Mouse (Mus musculus) liver, embryonic 13.5 days (tissue): ENCODE measurements at regions not wholly inside any gene's neighbourhood (a gene's known extent, or its start where the extent isn't known, plus 50 kb on each side); places are given as distances from the start of the nearest gene placed in this dataset.

Experiments
- ATAC-seq: fragments of 200-750 bp; cut with Nextera tagmentation; 2 replicates; pipeline ENCODE4 v1.8.0; 2017; ENCODE audit warnings: low read depth, mild to moderate bottlenecking, moderate number of reproducible peaks, moderate library complexity
- DNase-seq: peaks from one replicate; pipeline ENCODE4 v3.0.0; 2022
- H3K27ac ChIP-seq: fragments of 300-500 bp; sonication (generic); 2 replicates; pipeline ENCODE4 v1.5.1; 2015; ENCODE audit warnings: moderate library complexity, mild to moderate bottlenecking, inconsistent platforms
- H3K27me3 ChIP-seq: fragments of 300-500 bp; sonication (generic); 2 replicates; pipeline ENCODE4 v1.6.1; 2015; ENCODE audit warnings: mild to moderate bottlenecking, inconsistent platforms
- H3K36me3 ChIP-seq: fragments of 300-500 bp; sonication (generic); 2 replicates; pipeline ENCODE4 v1.6.1; 2015; ENCODE audit warnings: mild to moderate bottlenecking, inconsistent platforms
- H3K4me1 ChIP-seq: fragments of 300-500 bp; sonication (generic); replicated peaks from 2 replicates; pipeline ENCODE4 v1.6.1; 2015; ENCODE audit warnings: inconsistent platforms
- H3K4me2 ChIP-seq: fragments of 300-500 bp; sonication (generic); 2 replicates; pipeline ENCODE4 v1.6.1; 2015; ENCODE audit warnings: inconsistent platforms, mild to moderate bottlenecking, moderate library complexity
- H3K4me3 ChIP-seq: fragments of 300-500 bp; sonication (generic); replicated peaks from 2 replicates; pipeline ENCODE4 v1.5.1; 2015; ENCODE audit warnings: mild to moderate bottlenecking, inconsistent platforms
- H3K9ac ChIP-seq: fragments of 300-500 bp; sonication (generic); 2 replicates; pipeline ENCODE4 v1.6.1; 2015; ENCODE audit warnings: mild to moderate bottlenecking, inconsistent platforms
- H3K9me3 ChIP-seq: fragments of 300-500 bp; sonication (generic); replicated peaks from 2 replicates; pipeline ENCODE4 v1.6.1; 2016; ENCODE audit warnings: inconsistent platforms
- WGBS: fragments of 180-500 bp; shearing (Covaris S2); methylation state at CpG from one replicate; pipeline ENCODE4 v1.1.7; 2015; ENCODE audit not compliant: insufficient replicate concordance; 5-methylcytosine and 5-hydroxymethylcytosine counted together

GRCm38 (mm10) chr3:149408858-149409257 is 418.5 kb upstream of the Adgrl2 start:
- no peaks in the 10 kb centered on the region for H3K9me3 ChIP-seq
- no peaks in the 10 kb centered on the region for H3K27me3 ChIP-seq
- H3K27ac ChIP-seq = no peak overlapping the region
- H3K4me1 ChIP-seq = no peaks in the 10 kb centered on the region
- no peak overlapping the region for H3K4me3 ChIP-seq
- H3K9ac ChIP-seq = no peak overlapping the region
- no peaks in the 10 kb centered on the region for H3K36me3 ChIP-seq
- H3K4me2 ChIP-seq = no peak overlapping the region
- ATAC-seq (no peak), DNase-seq (no peak)
- 69% methylated on average over 3 of the region's 3 CpGs for WGBS

- no peaks in the 10 kb centered on the region for H3K27me3 ChIP-seq
- H3K4me1 ChIP-seq = no peaks in the 10 kb centered on the region
- no peak overlapping the region for H3K4me3 ChIP-seq
- H3K9ac ChIP-seq = no peak overlapping the region
- WGBS = 70% methylated on average over 3 of the region's 3 CpGs
- no peak overlapping the region for H3K27ac ChIP-seq
- DNase-seq = no peak
- no peaks in the 10 kb centered on the region for H3K9me3 ChIP-seq
- no peak overlapping the region for H3K4me2 ChIP-seq
- no peak for ATAC-seq
- no peaks in the 10 kb centered on the region for H3K36me3 ChIP-seq
These were observed 415.5 kb upstream of the Adgrl2 start for GRCm38 (mm10) chr3:149405872-149406271.

- Histone ChIP-seq H3K4me1 (no peaks in the 10 kb centered on the region), H3K9ac (no peak overlapping the region), H3K36me3 (no peaks in the 10 kb centered on the region), H3K9me3 (no peaks in the 10 kb centered on the region), H3K27ac (no peak overlapping the region), H3K4me3 (no peak overlapping the region), H3K4me2 (no peak overlapping the region), H3K27me3 (no peaks in the 10 kb centered on the region)
- 85% methylated on average over 14 of the region's 14 CpGs for WGBS
- DNase-seq (no peak), ATAC-seq (no peak)
These were observed 414.3 kb upstream of the Adgrl2 start for GRCm38 (mm10) chr3:149404691-149405090.

- no peaks in the 10 kb centered on the region for H3K27me3 ChIP-seq
- no peak overlapping the region for H3K9ac ChIP-seq
- WGBS = 68% methylated on average over 9 of the region's 9 CpGs
- H3K4me1 ChIP-seq = no peaks in the 10 kb centered on the region
- H3K36me3 ChIP-seq = no peaks in the 10 kb centered on the region
- DNase-seq (no peak), ATAC-seq (no peak)
- H3K9me3 ChIP-seq = no peaks in the 10 kb centered on the region
- no peak overlapping the region for H3K27ac ChIP-seq
- H3K4me3 ChIP-seq = no peak overlapping the region
- no peak overlapping the region for H3K4me2 ChIP-seq
These were observed 412.1 kb upstream of the Adgrl2 start for GRCm38 (mm10) chr3:149402496-149402895.

- 26% methylated on average over 4 of the region's 4 CpGs for WGBS
- H3K27ac ChIP-seq = no peak overlapping the region
- H3K9ac ChIP-seq = no peak overlapping the region
- H3K36me3 ChIP-seq = no peaks in the 10 kb centered on the region
- H3K4me2 ChIP-seq = no peak overlapping the region
- no peaks in the 10 kb centered on the region for H3K4me1 ChIP-seq
- H3K4me3 ChIP-seq = no peak overlapping the region
- H3K27me3 ChIP-seq = no peaks in the 10 kb centered on the region
- no peaks in the 10 kb centered on the region for H3K9me3 ChIP-seq
- no peak for DNase-seq
- no peak for ATAC-seq
These were observed 404.7 kb upstream of the Adgrl2 start for GRCm38 (mm10) chr3:149395082-149395481.

GRCm38 (mm10) chr3:149393317-149394172 is 403.2 kb upstream of the Adgrl2 start:
- no peak for ATAC-seq

GRCm38 (mm10) chr3:149392164-149392563 is 401.8 kb upstream of the Adgrl2 start:
- no peak for ATAC-seq
- H3K36me3 ChIP-seq = no peaks in the 10 kb centered on the region
- no peak overlapping the region for H3K9ac ChIP-seq
- WGBS = 73% methylated on average over 9 of the region's 9 CpGs
- no peaks in the 10 kb centered on the region for H3K4me1 ChIP-seq
- no peak overlapping the region for H3K27ac ChIP-seq
- no peak overlapping the region for H3K4me3 ChIP-seq
- H3K9me3 ChIP-seq = no peaks in the 10 kb centered on the region
- H3K4me2 ChIP-seq = no peak overlapping the region
- H3K27me3 ChIP-seq = no peaks in the 10 kb centered on the region
- no peak for DNase-seq

More at GRCm38 (mm10) chr3:149393317-149394172, 403.2 kb upstream of the Adgrl2 start:
- no peak overlapping the region for H3K27ac ChIP-seq
- no peak overlapping the region for H3K4me3 ChIP-seq
- no peaks in the 10 kb centered on the region for H3K4me1 ChIP-seq
- no peak overlapping the region for H3K4me2 ChIP-seq
- 27% methylated on average over 4 of the region's 4 CpGs for WGBS
- DNase-seq = no peak
- H3K36me3 ChIP-seq = no peaks in the 10 kb centered on the region
- no peaks in the 10 kb centered on the region for H3K9me3 ChIP-seq
- no peak overlapping the region for H3K9ac ChIP-seq
- no peaks in the 10 kb centered on the region for H3K27me3 ChIP-seq

GRCm38 (mm10) chr3:149387537-149387936 is 397.2 kb upstream of the Adgrl2 start:
- ATAC-seq = no peak
- DNase-seq = no peak
- 20% methylated on average over 3 of the region's 3 CpGs for WGBS

GRCm38 (mm10) chr3:149386027-149386426 is 395.7 kb upstream of the Adgrl2 start:
- DNase-seq (no peak), ATAC-seq (no peak)
- Histone ChIP-seq H3K4me1 (no peaks in the 10 kb centered on the region), H3K27ac (no peak overlapping the region), H3K9ac (no peak overlapping the region), H3K4me3 (no peak overlapping the region), H3K36me3 (no peaks in the 10 kb centered on the region), H3K27me3 (no peaks in the 10 kb centered on the region), H3K9me3 (no peaks in the 10 kb centered on the region), H3K4me2 (no peak overlapping the region)
- 56% methylated on average over 2 of the region's 2 CpGs for whole genome bisulfite sequencing

More at GRCm38 (mm10) chr3:149387537-149387936, 397.2 kb upstream of the Adgrl2 start:
- H3K27me3 ChIP-seq = no peaks in the 10 kb centered on the region
- no peaks in the 10 kb centered on the region for H3K4me1 ChIP-seq
- H3K4me3 ChIP-seq = no peak overlapping the region
- H3K36me3 ChIP-seq = no peaks in the 10 kb centered on the region
- no peaks in the 10 kb centered on the region for H3K9me3 ChIP-seq
- no peak overlapping the region for H3K27ac ChIP-seq
- no peak overlapping the region for H3K4me2 ChIP-seq
- no peak overlapping the region for H3K9ac ChIP-seq

GRCm38 (mm10) chr3:149385336-149385735 is 395.0 kb upstream of the Adgrl2 start:
- Histone ChIP-seq H3K9ac (no peak overlapping the region), H3K9me3 (no peaks in the 10 kb centered on the region), H3K36me3 (no peaks in the 10 kb centered on the region), H3K4me2 (no peak overlapping the region), H3K4me1 (no peaks in the 10 kb centered on the region), H3K4me3 (no peak overlapping the region), H3K27me3 (no peaks in the 10 kb centered on the region), H3K27ac (no peak overlapping the region)
- DNase-seq (no peak), ATAC-seq (no peak)
- WGBS = 57% methylated on average over 6 of the region's 6 CpGs

GRCm38 (mm10) chr3:149381559-149382245 is 391.3 kb upstream of the Adgrl2 start:
- no peak overlapping the region for H3K9ac ChIP-seq
- no peak overlapping the region for H3K4me2 ChIP-seq
- H3K27me3 ChIP-seq = no peaks in the 10 kb centered on the region
- H3K9me3 ChIP-seq = no peaks in the 10 kb centered on the region
- ATAC-seq = no peak
- H3K36me3 ChIP-seq = no peaks in the 10 kb centered on the region
- no peak for DNase-seq
- H3K4me3 ChIP-seq = no peak overlapping the region
- no peak overlapping the region for H3K27ac ChIP-seq
- WGBS = 71% methylated on average over 10 of the region's 10 CpGs
- no peaks in the 10 kb centered on the region for H3K4me1 ChIP-seq
